Mouse (Mus musculus) stomach, postnatal 0 days (tissue): ENCODE measurements around the gene Sprtn.

Experiments
- CTCF ChIP-seq: IDR thresholded peaks from 2 replicates; pipeline ENCODE4 v1.5.1; 2016; ENCODE audit warnings: antibody characterized with exemption, low read depth, mild to moderate bottlenecking, moderate library complexity
- EP300 ChIP-seq: optimal IDR thresholded peaks from 2 replicates; pipeline ENCODE3; 2016; ENCODE audit warnings: antibody characterized with exemption

- TF ChIP-seq CTCF (no peak), EP300 (no peak)
Measured at GRCm38 (mm10) chr8:124917741-124918484, 20.2 kb downstream of the Sprtn start.
